Mouse (Mus musculus) heart, postnatal 0 days (tissue): ENCODE results near the gene Fam189a1.

Experiments used
- CTCF ChIP-seq: IDR thresholded peaks from 2 replicates; pipeline ENCODE4 v1.5.1; 2016; ENCODE audit warnings: antibody characterized with exemption, control low read depth, low read depth
- EP300 ChIP-seq: IDR thresholded peaks from 2 replicates; pipeline ENCODE4 v1.6.1; 2016; ENCODE audit warnings: antibody characterized with exemption, low read depth

DNA sequence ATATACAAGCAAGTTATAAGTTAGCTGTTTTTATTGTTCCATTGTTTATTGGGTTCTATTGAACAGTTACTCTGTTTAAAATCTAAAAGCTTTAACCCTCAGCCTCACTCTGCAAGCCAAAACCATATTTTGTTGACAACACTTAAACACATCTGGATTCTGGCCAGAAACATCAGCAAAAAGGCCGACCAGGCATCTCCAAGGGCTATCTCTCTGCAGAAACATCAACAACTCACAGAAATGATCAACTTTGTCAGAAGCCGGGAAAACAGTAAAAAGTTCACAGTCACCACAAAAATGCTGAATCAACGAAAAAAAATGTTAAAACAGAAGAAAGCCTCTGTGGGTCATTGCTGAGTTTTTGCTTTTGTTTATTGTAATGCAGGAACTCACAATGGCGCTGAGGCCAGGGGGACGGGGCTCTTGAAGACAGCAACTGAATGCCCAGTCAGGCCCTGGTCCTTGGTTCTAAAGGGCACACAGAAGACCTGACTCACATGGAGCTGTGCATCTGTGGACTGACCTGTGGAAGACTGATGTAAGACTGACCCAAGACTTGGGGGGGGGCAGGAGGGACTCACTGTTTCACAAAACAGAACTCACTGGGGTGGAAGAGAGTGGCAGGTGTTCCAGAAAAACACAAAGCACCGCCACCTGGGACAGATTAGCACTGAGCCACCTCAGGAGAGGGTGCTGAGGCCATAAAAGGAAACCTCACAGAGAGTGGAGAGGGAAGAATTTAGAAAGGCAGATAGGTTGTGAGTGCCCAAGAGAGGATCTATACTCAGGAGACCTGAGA, 74.2 kb downstream of the Fam189a1 start:
- TF ChIP-seq CTCF (no peak), EP300 (no peak)
